Mouse (Mus musculus) liver, embryonic 15.5 days (tissue): ENCODE measurements at regions not wholly inside any gene's neighbourhood (a gene's known extent, or its start where the extent isn't known, plus 50 kb on each side); places are given as distances from the start of the nearest gene placed in this dataset.

Experiments used
- ATAC-seq: fragments of 200-750 bp; cut with Nextera tagmentation; 2 replicates; pipeline ENCODE4 v1.8.0; 2017; ENCODE audit warnings: moderate number of reproducible peaks, mild to moderate bottlenecking, moderate library complexity; ENCODE audit not compliant: insufficient read depth
- H3K27ac ChIP-seq: fragments of 300-500 bp; sonication (generic); replicated peaks from 2 replicates; pipeline ENCODE4 v1.5.1; 2015; ENCODE audit warnings: mild to moderate bottlenecking, inconsistent platforms
- H3K27me3 ChIP-seq: fragments of 300-500 bp; sonication (generic); 2 replicates; pipeline ENCODE4 v1.6.1; 2015; ENCODE audit warnings: mild to moderate bottlenecking, inconsistent platforms
- H3K36me3 ChIP-seq: fragments of 300-500 bp; sonication (generic); replicated peaks from 2 replicates; pipeline ENCODE4 v1.6.1; 2015; ENCODE audit warnings: moderate library complexity, mild to moderate bottlenecking, inconsistent platforms
- H3K4me1 ChIP-seq: fragments of 300-500 bp; sonication (generic); replicated peaks from 2 replicates; pipeline ENCODE4 v1.6.1; 2015; ENCODE audit warnings: inconsistent platforms
- H3K4me2 ChIP-seq: fragments of 300-500 bp; sonication (generic); 2 replicates; pipeline ENCODE4 v1.6.1; 2015; ENCODE audit warnings: moderate library complexity, mild to moderate bottlenecking, inconsistent platforms
- H3K4me3 ChIP-seq: fragments of 300-500 bp; sonication (generic); replicated peaks from 2 replicates; pipeline ENCODE4 v1.5.1; 2015; ENCODE audit warnings: mild to moderate bottlenecking, inconsistent platforms
- H3K9ac ChIP-seq: fragments of 300-500 bp; sonication (generic); 2 replicates; pipeline ENCODE4 v1.6.1; 2015; ENCODE audit warnings: moderate library complexity, mild to moderate bottlenecking, inconsistent platforms
- H3K9me3 ChIP-seq: fragments of 300-500 bp; sonication (generic); replicated peaks from 2 replicates; pipeline ENCODE4 v1.6.1; 2016; ENCODE audit warnings: inconsistent platforms
- WGBS: fragments of 180-500 bp; shearing (Covaris S2); methylation state at CpG from one replicate; pipeline ENCODE4 v1.1.7; 2015; ENCODE audit warnings: mixed read lengths; ENCODE audit not compliant: insufficient replicate concordance; 5-methylcytosine and 5-hydroxymethylcytosine counted together

GRCm38 (mm10) chr4:31404840-31405714 lies 558.8 kb upstream of the Map3k7 start:
- H3K27ac ChIP-seq: no peak overlapping the region
- H3K9me3 ChIP-seq: no peaks in the 10 kb centered on the region
- WGBS: 49% methylated on average over 16 of the region's 16 CpGs
- H3K4me3 ChIP-seq: no peak overlapping the region
- no peaks in the 10 kb centered on the region for H3K36me3 ChIP-seq
- ATAC-seq: no peak
- H3K4me2 ChIP-seq: no peak overlapping the region
- no peaks in the 10 kb centered on the region for H3K4me1 ChIP-seq
- H3K9ac ChIP-seq: no peak overlapping the region
- no peaks in the 10 kb centered on the region for H3K27me3 ChIP-seq

GRCm38 (mm10) chr4:31410157-31410556 lies 553.7 kb upstream of the Map3k7 start:
- WGBS: 61% methylated on average over 3 of the region's 3 CpGs
- no peak overlapping the region for H3K4me2 ChIP-seq
- no peak overlapping the region for H3K4me3 ChIP-seq
- no peaks in the 10 kb centered on the region for H3K9me3 ChIP-seq
- H3K9ac ChIP-seq: no peak overlapping the region
- no peak for ATAC-seq
- H3K4me1 ChIP-seq: no peaks in the 10 kb centered on the region
- H3K36me3 ChIP-seq: no peaks in the 10 kb centered on the region
- no peak overlapping the region for H3K27ac ChIP-seq
- no peaks in the 10 kb centered on the region for H3K27me3 ChIP-seq

GRCm38 (mm10) chr4:31411770-31412525 lies 551.9 kb upstream of the Map3k7 start:
- H3K9me3 ChIP-seq: no peaks in the 10 kb centered on the region
- no peaks in the 10 kb centered on the region for H3K27me3 ChIP-seq
- WGBS: 66% methylated on average over 9 of the region's 9 CpGs
- no peak overlapping the region for H3K9ac ChIP-seq
- H3K4me3 ChIP-seq: no peak overlapping the region
- H3K4me1 ChIP-seq: no peaks in the 10 kb centered on the region
- no peak for ATAC-seq
- no peak overlapping the region for H3K27ac ChIP-seq
- no peak overlapping the region for H3K4me2 ChIP-seq
- no peaks in the 10 kb centered on the region for H3K36me3 ChIP-seq

- Histone ChIP-seq H3K36me3 (no peaks in the 10 kb centered on the region), H3K4me3 (no peak overlapping the region), H3K9me3 (no peaks in the 10 kb centered on the region), H3K27ac (no peak overlapping the region), H3K4me2 (no peak overlapping the region), H3K9ac (no peak overlapping the region), H3K27me3 (no peaks in the 10 kb centered on the region), H3K4me1 (no peaks in the 10 kb centered on the region)
- 74% methylated on average over 4 of the region's 4 CpGs for WGBS
- no peak for ATAC-seq
Observed at GRCm38 (mm10) chr4:31417161-31417560, 546.7 kb upstream of the Map3k7 start.

- ATAC-seq: no peak
- Histone ChIP-seq H3K4me2 (no peak overlapping the region), H3K4me1 (no peaks in the 10 kb centered on the region), H3K4me3 (no peak overlapping the region), H3K9ac (no peak overlapping the region), H3K27me3 (no peaks in the 10 kb centered on the region), H3K36me3 (no peaks in the 10 kb centered on the region), H3K9me3 (no peaks in the 10 kb centered on the region), H3K27ac (no peak overlapping the region)
- WGBS: 8% methylated on average over 6 of the region's 6 CpGs
Observed at GRCm38 (mm10) chr4:31419240-31419639, 544.7 kb upstream of the Map3k7 start.

GRCm38 (mm10) chr4:31420167-31420566 lies 543.7 kb upstream of the Map3k7 start:
- Histone ChIP-seq H3K27ac (no peak overlapping the region), H3K4me1 (no peaks in the 10 kb centered on the region), H3K36me3 (no peaks in the 10 kb centered on the region), H3K4me3 (no peak overlapping the region), H3K27me3 (no peaks in the 10 kb centered on the region), H3K9ac (no peak overlapping the region), H3K9me3 (no peaks in the 10 kb centered on the region), H3K4me2 (no peak overlapping the region)
- no peak for ATAC-seq
- WGBS: 70% methylated on average over 9 of the region's 9 CpGs

- no peaks in the 10 kb centered on the region for H3K36me3 ChIP-seq
- WGBS: 53% methylated on average over 5 of the region's 5 CpGs
- no peaks in the 10 kb centered on the region for H3K4me1 ChIP-seq
- H3K27me3 ChIP-seq: no peaks in the 10 kb centered on the region
- H3K27ac ChIP-seq: no peak overlapping the region
- no peak overlapping the region for H3K9ac ChIP-seq
- no peak overlapping the region for H3K4me2 ChIP-seq
- H3K9me3 ChIP-seq: no peaks in the 10 kb centered on the region
- ATAC-seq: no peak
- H3K4me3 ChIP-seq: no peak overlapping the region
Observed at GRCm38 (mm10) chr4:31421386-31421785, 542.5 kb upstream of the Map3k7 start.

- 12% methylated on average over 7 of the region's 7 CpGs for WGBS
- ATAC-seq: no peak
Observed at GRCm38 (mm10) chr4:31425135-31425534, 538.8 kb upstream of the Map3k7 start.

GRCm38 (mm10) chr4:31425716-31426115 lies 538.2 kb upstream of the Map3k7 start:
- Histone ChIP-seq H3K4me1 (no peaks in the 10 kb centered on the region), H3K36me3 (no peaks in the 10 kb centered on the region), H3K27ac (no peak overlapping the region), H3K9me3 (no peaks in the 10 kb centered on the region), H3K4me2 (no peak overlapping the region), H3K4me3 (no peak overlapping the region), H3K27me3 (no peaks in the 10 kb centered on the region), H3K9ac (no peak overlapping the region)
- WGBS: 45% methylated on average over 4 of the region's 4 CpGs
- ATAC-seq: no peak

More at GRCm38 (mm10) chr4:31425135-31425534, 538.8 kb upstream of the Map3k7 start:
- Histone ChIP-seq H3K27me3 (no peaks in the 10 kb centered on the region), H3K4me2 (no peak overlapping the region), H3K4me1 (no peaks in the 10 kb centered on the region), H3K36me3 (no peaks in the 10 kb centered on the region), H3K27ac (no peak overlapping the region), H3K4me3 (no peak overlapping the region), H3K9ac (no peak overlapping the region), H3K9me3 (no peaks in the 10 kb centered on the region)

GRCm38 (mm10) chr4:31426169-31427030 lies 537.5 kb upstream of the Map3k7 start:
- no peak for ATAC-seq
- H3K9me3 ChIP-seq: no peaks in the 10 kb centered on the region
- WGBS: 58% methylated on average over 7 of the region's 7 CpGs
- H3K4me1 ChIP-seq: no peaks in the 10 kb centered on the region
- H3K4me2 ChIP-seq: no peak overlapping the region
- H3K27me3 ChIP-seq: no peaks in the 10 kb centered on the region
- H3K4me3 ChIP-seq: no peak overlapping the region
- no peak overlapping the region for H3K27ac ChIP-seq
- no peak overlapping the region for H3K9ac ChIP-seq
- no peaks in the 10 kb centered on the region for H3K36me3 ChIP-seq

GRCm38 (mm10) chr4:31433943-31434342 lies 530.0 kb upstream of the Map3k7 start:
- Histone ChIP-seq H3K27me3 (no peaks in the 10 kb centered on the region), H3K27ac (no peak overlapping the region), H3K4me1 (no peaks in the 10 kb centered on the region), H3K36me3 (no peaks in the 10 kb centered on the region), H3K9ac (no peak overlapping the region), H3K4me3 (no peak overlapping the region), H3K4me2 (no peak overlapping the region), H3K9me3 (no peaks in the 10 kb centered on the region)
- ATAC-seq: no peak
- WGBS: 30% methylated on average over 7 of the region's 7 CpGs
